ENCODE assay signal across 8 mouse cellular contexts in genomic region chr5:103425363-103426031, GRCm38 (mm10). TPM values are rescaled to one million over a fixed set of nuclear protein-coding genes. Genes with fewer than 3 reads are reported as not detected.
A peak's percentile ranks its signal among the peaks of the same experiment; 100 is the strongest.
DNase-seq lines count a peak whose midpoint lies in the region; ATAC-seq and TF ChIP-seq lines count a peak whose summit lies in the region.

No protein-coding gene starts in this region.

- DNase-seq in frontal cortex, adult 2 months (ENCODE audit: extremely low spot score in 1 of 2, low spot score in 1 of 2), result no peak
- peak; percentile 8 for DNase-seq in cerebellum, adult 8-10 months
- DNase-seq in gastrocnemius, adult 18-20 months (ENCODE audit: low spot score), result peak; percentile 21
- peak; percentile 7 to 21 for DNase-seq in left cerebral cortex, postnatal 36 days (ENCODE audit: low spot score in 2 of 2)
- peak; percentile 72 for DNase-seq in mesoderm, embryonic 11.5 days (ENCODE audit: low read depth, low spot score)

- peak; percentile 35; the same call in 1 of the 2 replicates for ATAC-seq in frontal cortex, adult (ENCODE audit: low TSS enrichment)
- ATAC-seq in hindbrain, embryonic 15.5 days (ENCODE audit: low FRiP score, low read depth), result peak; percentile 35

- peak overlapping the region; percentile 99 for H3K4me2 ChIP-seq in hindbrain, embryonic 15.5 days

- H3K4me3 ChIP-seq in hindbrain, embryonic 15.5 days, result peak overlapping the region; percentile 86
- peak overlapping the region; percentile 76 for H3K4me3 ChIP-seq in small intestine, adult 2 months (ENCODE audit: low read depth, low read length)

- H3K9ac ChIP-seq in hindbrain, embryonic 15.5 days, result peak overlapping the region; percentile 76

- peak overlapping the region; percentile 80 for H3K27ac ChIP-seq in hindbrain, embryonic 15.5 days (replicated peaks)
- H3K27ac ChIP-seq in small intestine, adult 2 months (ENCODE audit: insufficient read depth, low read depth, low read length), result no peak overlapping the region

- under 1% methylated on average over 45 of the region's 67 CpGs for WGBS in hindbrain, embryonic 15.5 days
- WGBS in small intestine, adult 2 months, result 1% methylated on average over 67 of the region's 67 CpGs

- H3K4me1 ChIP-seq in hindbrain, embryonic 15.5 days (replicated peaks), result peaks cover 28% of the 10 kb centered on the region
- H3K4me1 ChIP-seq in small intestine, adult 2 months (ENCODE audit: control insufficient read depth, insufficient read depth, insufficient read length, low read length), result peaks cover 2% of the 10 kb centered on the region; the same call in 1 of the 2 replicates

- H3K27me3 ChIP-seq in hindbrain, embryonic 15.5 days, result 0 out of 2 replicates have a peak, but pooled peaks cover 3% of the 10 kb centered on the region
- peaks cover 5% of the 10 kb centered on the region; the same call in 1 of the 2 replicates for H3K27me3 ChIP-seq in small intestine, adult 2 months (ENCODE audit: control insufficient read depth, insufficient read depth, low read length)

- H3K9me3 ChIP-seq in hindbrain, embryonic 15.5 days, result no peaks in the 10 kb centered on the region

- intact Hi-C loops in left cerebral cortex, postnatal 36 days (cut with DNase I), result no loop called here

- TF ChIP-seq CTCF in small intestine, adult 2 months (IDR thresholded peaks at IDR 0.05; ENCODE audit: extremely low read depth, insufficient read length, insufficient replicate concordance, low read depth, low read length), result no peak

- H3K36me3 ChIP-seq in hindbrain, embryonic 15.5 days, result no peaks in the 10 kb centered on the region
- H3K36me3 ChIP-seq in small intestine, adult 2 months (ENCODE audit: control insufficient read depth, insufficient read depth, low read length), result no peaks in the 10 kb centered on the region

- TF ChIP-seq POLR2A in small intestine, adult 2 months (IDR thresholded peaks at IDR 0.05; ENCODE audit: low read depth, low read length), result no peak

RNA-seq across cellular contexts. Expression of gene Ptpn13, which starts 0.5 kb away (rescaled TPM):
- 9.6 and 11.4 TPM in 2 replicates for polyA plus RNA-seq in frontal cortex, adult 2 months (2012; rRNA removed)
- total RNA-seq in gastrocnemius, adult 18-20 months (2021), result 1 to 10 TPM; 1.7 to 2.3 TPM
- 4.7 and 5.7 TPM in 2 replicates for polyA plus RNA-seq in hindbrain, embryonic 15.5 days (2015; fragmentation: Nextera tagmentation; extraction: Ambion mirVana)
- 10 to 100 TPM in 1 of 2 experiments, 1 to 10 TPM in 1; 8.3 to 11.6 TPM for total RNA-seq in left cerebral cortex, postnatal 36 days (2021)
- 1.2 and 1.4 TPM in 2 replicates for polyA plus RNA-seq in small intestine, adult 2 months (2012; rRNA removed)

Comparison
In these comparisons a context has a peak if more than half of its experiments do, and no peak if none do; other contexts are left out.
1. DNase-seq: peak in cerebellum, adult 8-10 months (single experiment), gastrocnemius, adult 18-20 months (single experiment), left cerebral cortex, postnatal 36 days (2 of 2) and mesoderm, embryonic 11.5 days (single experiment); none in frontal cortex, adult 2 months (0 of 2).